Mouse (Mus musculus) granulocyte monocyte progenitor cell, adult 5-6 weeks (primary cell): ENCODE measurements at regions not wholly inside any gene's neighbourhood (a gene's known extent, or its start where the extent isn't known, plus 50 kb on each side); places are given as distances from the start of the nearest gene placed in this dataset.
A peak's percentile ranks its signal among the peaks of the same experiment; 100 is the strongest.

Experiments used
- ATAC-seq: replicated peaks from 2 replicates; pipeline ENCODE4 v1.8.0; 2016; ENCODE audit warnings: mild to moderate bottlenecking, moderate TSS enrichment, inconsistent platforms; ENCODE audit not compliant: poor library complexity, severe bottlenecking

DNA sequence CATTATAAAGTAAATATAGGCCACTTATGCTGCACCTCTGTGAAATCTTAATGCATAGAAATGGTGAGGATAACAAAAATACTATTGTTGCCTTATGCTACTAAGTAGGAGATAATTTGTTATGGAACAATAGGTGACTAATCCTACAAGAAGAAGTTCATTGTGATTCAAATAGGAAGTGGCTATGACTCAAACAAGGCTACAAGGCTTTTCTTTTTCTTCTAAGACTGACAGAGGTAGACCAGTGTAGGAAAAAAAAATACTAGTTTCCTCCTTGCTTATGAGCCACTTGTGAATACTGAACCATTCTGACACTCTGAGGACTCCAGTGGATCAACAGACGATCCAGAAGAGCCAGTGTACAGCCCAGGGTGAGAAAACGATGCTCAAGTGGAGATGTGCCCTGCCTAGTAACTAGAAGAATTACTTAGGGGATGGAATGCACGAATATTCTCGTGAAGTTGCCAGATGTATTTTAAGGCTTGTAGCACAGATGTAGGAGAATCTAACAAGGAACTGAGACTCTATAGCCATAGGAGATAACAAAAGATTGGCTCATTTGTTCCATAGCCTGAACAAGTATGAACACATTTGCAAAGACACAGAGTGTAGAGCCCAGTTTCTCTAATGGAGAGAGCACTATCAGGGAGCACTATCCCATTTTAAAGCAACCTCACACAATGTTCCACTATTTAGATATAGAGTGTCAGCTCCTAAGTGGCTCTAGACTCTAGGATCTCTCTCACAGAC lies 60.3 kb downstream of the Fzd1 start:
- no peak for ATAC-seq

DNA sequence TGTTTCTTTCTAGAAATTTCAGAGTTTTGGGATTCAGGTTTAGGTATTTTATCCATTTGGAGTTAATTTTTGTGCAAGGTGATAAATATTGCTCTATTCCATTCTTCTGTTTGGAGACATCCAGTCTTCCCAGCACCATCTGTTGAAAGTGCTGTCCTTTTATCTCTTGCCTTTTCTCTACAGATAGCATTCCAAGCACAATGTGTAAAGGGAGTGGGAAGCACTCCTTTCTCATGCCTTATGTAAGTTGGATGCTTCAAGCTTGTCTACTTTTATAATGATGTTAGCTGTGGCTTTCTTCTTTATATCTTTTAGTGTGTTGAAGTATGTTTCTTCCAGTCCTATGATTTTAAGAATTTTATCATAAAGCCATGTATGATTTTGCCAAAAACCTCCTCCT lies 61.1 kb downstream of the Fzd1 start:
- ATAC-seq: no peak

DNA sequence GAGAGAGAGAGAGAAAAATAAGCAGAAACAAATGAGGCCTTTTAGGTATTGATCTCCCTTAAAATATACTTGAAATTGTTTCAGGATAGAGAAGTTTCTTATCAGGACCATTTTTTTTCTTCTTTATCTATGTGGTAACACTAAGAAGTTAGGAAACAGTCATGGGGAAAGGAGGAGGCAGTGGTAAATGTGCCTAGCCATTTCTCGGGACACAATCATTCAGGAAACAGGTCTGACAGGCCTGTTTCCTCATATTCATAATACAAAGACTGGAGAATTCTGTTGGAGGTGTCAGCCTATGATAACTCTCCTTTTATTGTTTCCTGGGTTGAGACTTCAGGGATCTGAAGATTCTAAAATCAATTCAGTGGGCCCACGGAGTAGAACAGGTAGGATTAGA lies 68.7 kb downstream of the Fzd1 start:
- ATAC-seq: peak; percentile 52

DNA sequence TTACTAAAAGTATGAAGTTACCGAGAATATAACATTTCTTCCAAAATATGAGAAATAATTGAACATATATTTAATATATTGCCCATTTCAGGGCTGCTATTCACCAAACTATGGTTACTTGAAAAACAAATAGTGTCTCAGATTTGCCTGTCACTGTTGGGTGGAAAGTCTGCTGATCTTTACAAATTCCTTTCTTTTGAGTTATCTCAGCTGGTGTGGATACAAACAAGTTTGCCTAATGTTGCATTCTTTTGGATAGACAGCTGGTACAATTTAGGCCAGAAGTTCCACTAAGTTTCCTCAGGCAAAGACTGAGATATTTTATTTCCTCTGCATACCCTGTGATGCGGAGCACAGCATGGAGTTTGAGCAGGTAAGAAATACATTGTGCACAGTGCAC lies 82.5 kb downstream of the Fzd1 start:
- no peak for ATAC-seq

DNA sequence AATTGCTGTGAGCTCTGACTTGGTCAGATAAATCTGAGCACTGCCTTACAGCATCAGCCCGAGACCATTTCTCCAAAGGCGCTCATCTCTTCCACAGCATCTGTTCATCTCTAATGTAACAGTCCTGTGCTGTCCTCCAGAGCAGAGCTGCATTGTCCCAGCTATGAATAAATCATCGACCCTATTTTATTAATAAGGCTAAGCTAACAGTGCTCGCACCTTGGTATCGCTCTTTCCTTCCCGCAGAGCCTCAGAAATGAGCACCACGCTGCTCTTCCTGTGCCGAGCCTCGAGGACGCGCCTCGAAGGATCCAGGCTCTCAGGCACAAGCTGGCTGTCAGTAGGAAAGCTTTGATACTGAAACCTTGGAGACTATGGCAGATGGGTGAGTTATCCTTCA lies 91.5 kb downstream of the Fzd1 start:
- ATAC-seq: no peak

DNA sequence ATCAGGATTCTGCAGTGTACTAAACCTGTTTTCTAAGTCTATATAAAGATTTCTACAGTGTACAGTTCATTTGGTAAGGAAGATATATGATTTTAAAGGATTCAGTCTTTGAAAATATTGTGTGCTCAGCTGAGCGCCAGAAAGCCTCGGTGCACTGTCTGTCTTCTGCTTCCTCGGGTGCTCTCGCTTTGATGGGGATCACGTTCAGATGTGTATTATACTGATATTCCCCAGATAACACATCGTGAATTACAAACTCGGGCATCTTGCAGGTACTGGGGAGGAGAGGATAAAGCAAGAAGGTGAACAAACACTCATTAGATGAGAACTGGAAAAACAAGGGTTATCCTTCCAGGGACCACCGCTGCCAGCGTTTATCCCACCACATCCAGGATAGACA lies 91.9 kb downstream of the Fzd1 start:
- ATAC-seq: no peak

DNA sequence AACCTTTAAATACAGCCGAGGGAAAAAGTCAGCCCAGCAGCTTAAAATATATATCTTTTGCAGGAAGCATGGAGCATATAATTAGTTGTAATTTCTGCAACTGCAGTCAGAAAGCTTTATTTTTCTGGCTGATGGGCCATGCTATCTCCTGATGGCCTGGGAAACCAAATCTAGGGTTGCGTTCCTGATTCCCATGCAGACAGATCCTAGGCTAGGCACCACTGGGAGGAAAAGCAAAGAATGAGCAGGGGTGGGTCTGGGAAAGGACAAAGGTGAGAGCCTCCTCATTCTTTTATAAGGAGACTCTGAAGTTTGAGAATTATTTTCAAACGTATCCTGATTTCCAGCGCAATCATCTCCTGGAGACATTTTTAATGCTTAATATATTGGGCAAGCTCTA lies 92.9 kb downstream of the Fzd1 start:
- no peak for ATAC-seq

DNA sequence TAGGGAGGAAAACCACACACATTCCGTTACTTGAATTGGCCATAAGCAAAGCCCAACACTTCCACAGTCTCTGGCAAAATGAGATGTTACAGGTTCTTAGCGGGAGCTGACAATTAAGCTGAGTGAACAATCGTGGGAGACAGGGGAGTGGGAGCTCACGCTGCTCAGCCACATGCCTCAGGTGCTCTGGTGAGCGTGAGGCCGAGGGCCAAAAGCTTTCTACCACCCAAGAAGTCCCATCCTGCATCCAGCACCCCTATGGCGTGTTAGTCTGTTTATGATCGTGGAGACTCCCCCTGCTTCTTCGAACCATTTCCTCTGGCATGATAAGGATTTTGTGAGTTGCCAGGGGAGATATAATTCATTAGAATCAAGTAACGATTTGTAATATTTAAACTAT lies 93.3 kb downstream of the Fzd1 start:
- no peak for ATAC-seq

DNA sequence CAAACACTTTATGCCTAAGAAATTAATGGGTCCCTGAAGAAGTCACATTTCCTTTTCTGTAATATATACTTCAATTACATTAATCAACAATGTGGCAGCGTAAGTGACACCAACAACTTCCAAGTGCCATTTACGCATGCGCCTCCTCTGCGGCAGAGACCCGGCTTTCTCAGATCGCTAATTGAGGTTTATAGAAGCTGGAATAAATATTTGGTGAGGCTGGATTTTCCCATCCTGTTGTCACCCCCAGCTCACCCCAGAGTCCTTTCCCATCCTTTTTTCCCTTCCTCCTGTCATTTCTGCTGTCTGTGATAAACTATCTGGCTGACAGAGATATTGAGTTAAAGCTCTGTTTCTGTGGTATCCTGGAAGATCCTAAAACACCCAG lies 95.6 kb downstream of the Fzd1 start:
- no peak for ATAC-seq

DNA sequence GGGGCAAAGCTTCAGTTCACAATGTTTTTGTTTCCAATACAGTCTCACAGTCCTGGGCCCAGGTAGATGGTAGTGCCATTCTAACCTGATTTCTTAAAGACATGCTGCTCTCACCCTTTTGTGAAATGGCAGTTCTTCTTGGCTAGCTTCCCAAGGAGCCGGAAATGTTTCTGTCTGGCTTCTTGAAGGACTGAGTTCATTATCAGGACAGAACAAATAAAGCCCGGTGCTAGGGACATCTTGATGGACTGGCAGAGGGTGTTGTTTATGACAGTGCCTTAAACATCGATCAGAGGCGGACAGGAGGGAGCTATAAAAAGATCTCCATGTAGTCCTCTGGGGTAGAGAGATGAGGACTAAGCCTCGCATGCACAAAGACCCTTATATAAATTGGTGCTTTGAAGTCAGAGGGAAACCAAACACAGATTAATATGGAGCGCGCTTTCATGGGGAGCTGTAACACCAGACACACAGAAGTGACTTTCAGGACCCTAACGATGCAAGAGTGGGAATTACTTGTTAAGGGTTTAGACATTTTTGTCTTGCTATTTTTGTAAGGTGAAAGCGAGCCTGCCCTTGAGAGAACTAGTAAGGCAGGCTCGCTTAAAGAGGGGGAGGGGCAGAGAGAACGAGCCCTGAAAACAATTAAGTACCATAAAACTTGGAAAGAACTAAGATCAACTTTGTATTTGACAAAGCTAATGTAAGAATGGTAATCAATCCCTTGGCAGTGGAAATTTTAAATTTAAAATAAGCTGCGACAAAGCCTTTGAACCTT lies 96.2 kb downstream of the Fzd1 start:
- ATAC-seq: no peak

DNA sequence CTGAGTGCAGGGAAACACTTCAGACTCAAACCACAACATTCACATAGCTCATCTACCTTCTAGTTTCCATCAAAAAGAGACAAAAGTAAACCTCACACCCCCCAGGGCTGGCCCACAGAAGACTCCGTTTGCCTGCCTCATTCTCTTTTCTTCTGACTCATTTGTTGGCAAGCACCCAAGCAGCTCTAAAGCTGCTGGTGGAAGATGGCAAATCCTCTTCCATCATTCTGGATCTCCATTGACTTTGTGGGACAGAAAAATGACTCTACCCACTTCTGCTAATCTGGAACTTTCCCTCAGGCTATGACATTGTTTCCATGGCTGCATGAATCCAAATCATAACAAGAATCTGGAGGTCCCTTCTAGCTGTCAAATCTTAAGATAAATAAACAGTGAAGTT lies 99.9 kb downstream of the Fzd1 start:
- no peak for ATAC-seq

DNA sequence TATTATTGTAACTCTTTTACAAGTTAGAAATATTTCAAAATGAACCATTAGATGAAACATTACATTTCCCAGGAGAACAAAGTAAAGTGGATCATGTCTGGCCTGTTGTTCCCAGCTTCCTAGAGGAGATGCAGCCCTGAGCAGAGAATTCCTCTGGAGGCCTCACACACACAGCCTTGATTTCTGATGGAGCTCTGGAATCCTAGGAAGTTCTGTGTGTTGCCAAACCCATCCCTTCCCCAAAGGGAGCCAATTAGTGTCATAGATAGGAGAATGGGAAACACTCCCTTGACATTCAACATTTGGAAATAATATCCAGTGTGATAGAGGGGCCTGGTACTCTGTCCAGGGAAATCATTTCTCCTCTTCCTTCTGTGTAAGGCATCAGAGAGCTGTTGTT lies 103.6 kb downstream of the Fzd1 start:
- no peak for ATAC-seq

DNA sequence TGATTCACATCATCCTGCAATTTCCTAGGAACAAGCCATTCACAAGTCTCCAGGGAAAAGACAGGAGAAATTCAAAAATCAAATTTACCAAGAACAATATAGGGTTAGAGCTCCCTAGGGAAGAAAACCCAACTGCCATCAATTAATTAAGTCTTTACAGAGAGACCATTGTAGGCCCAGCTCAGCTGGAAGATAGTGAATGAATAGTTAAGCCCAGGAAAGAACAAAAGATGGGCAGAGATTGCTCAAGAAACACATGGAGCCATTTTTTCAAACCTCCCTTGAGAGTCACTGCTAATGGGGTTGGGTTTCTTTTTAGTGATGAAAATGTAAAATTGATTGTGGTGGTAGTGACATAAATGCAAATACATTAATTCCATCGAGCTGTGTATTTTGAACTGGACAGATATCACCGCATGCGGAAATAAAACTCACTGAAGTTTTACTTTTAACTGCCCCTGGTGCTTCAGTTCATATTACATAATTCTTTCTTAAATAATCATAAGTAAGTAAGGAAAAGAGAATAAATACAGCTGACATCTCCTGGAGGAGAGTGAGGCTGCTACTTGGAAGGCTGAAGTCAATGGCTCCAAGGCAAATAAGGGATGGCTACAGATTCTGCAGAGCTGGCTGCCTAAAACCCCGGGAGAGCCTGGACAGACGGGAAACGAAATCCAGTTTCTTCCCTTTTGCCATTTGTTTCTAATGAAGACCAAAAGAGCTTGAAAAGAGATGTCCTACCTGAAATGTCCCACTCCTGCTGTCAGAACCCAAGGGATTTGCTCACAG lies 106.5 kb downstream of the Fzd1 start:
- no peak for ATAC-seq

DNA sequence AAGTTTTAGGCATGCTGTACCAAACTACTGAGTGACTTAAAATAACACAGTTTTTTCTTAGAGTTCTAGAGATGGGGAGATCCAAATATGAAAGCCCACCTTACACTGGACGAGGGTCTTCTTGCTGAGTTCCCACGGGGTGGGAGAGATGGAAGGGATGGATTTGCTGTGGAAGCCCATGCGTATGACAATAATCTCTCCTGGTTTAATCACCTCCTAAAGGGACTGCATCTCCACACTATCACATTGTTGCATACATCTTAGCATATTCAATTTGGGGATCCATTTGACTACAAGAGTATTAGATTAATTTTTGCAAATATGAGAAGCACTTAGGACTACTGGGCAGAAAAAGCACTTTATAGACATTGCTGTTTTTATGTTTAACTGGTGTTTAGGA lies 107.1 kb downstream of the Fzd1 start:
- no peak for ATAC-seq

DNA sequence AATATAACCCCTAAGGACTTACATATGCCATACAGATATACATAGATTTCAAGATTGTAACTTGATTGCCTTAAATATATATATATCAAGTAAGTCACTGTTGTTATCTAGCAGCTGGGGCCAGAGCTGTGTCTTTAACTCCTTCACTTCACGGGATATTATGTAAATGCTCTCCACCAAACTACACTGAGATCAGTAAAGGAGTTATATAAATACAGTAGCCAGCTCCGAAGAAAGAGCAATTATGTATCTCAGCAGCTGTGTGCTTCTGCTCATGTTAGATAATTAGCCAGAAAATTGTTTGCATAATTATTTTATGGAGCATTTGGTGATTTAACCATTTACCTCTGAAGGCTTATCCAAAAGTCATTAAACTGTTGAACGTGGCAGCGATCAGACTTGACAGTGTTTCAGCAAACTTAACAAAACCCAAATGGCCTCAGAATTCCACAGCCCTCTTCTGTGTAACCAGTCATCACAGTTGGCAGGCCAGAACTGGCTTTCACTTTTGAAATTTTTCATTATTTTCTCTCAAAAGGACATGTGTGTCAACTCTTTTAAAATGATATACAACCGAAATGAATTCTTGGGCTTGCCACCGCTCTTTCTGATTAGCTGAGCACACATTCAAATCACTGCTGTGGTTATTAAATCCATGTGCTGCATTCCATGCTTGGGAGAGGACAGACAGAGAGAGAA lies 107.8 kb downstream of the Fzd1 start:
- ATAC-seq: no peak

DNA sequence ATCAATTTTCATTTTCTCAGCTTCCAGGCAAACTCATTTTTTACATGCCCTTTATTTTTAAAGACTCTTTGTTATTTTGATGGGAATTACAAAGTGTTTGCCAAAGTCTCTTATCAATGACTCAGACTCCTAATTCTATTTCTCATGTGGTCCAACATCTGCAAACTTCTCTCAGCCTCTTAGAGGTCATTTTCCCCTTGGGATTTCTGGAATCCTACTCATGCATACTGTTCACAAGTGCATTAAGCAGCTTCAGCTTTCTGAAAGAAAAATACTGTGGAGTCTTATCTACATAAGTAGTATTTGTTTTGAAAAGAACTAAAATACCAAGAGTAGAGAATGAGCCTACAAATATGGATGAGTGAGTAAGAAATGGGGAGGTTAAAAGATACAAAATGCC lies 116.8 kb downstream of the Fzd1 start:
- no peak for ATAC-seq

DNA sequence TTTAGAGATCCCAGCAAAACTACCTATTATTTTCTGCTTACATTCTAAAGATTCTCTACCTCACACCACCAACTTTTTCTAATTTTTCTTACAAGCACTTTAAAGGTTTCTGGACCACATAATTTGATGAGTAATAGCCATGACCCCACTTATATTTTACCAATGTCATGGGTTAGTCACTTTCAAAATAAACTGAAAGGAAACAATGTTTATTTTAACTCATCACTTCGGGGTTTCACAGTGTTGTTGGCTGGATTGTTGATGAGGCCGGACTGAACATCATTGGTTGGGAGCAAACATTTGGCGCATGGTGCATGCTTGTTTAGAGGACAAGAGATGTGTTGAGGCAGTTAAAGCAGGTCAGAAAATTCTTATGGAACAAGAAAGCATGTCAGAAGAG lies 124.1 kb downstream of the Fzd1 start:
- ATAC-seq: no peak

DNA sequence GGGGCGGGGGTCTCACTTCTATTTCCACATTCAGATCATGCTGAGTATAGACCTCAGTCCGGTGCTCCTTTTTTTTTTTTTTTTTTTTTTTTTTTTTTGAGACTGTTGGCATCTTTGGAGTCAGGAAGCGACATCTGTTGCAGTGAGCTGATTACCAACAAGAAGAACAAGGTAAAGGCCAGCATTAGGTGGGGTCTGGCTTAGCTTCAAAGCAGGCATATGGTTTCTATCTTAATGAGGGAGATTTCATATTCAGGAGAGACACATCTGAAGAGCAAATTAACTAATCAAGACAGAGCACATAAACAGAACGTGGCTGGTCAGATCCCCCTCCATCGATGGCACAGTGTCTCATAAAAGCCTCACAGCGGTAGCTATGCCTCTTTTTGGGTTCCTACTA lies 132.6 kb downstream of the Fzd1 start:
- no peak for ATAC-seq

DNA sequence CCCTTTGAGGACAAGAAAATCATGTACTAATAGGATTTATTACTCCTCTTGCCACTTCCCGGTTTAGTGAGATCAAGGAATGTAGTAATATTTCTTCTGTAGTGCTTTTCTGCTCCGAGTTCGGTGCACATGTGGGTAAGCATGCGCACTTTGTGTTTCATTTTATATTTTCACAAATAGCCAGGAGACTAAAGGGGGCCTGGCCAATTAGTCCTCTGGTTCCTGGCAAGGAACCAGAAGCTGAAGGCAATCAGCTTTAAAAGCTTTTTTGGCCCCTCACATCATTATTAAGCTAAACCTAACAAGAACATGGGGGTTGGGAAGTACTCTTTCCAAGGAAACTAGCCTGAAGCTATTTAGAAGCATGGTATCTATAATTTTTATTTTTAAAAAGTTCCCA lies 134.2 kb downstream of the Fzd1 start:
- no peak for ATAC-seq

DNA sequence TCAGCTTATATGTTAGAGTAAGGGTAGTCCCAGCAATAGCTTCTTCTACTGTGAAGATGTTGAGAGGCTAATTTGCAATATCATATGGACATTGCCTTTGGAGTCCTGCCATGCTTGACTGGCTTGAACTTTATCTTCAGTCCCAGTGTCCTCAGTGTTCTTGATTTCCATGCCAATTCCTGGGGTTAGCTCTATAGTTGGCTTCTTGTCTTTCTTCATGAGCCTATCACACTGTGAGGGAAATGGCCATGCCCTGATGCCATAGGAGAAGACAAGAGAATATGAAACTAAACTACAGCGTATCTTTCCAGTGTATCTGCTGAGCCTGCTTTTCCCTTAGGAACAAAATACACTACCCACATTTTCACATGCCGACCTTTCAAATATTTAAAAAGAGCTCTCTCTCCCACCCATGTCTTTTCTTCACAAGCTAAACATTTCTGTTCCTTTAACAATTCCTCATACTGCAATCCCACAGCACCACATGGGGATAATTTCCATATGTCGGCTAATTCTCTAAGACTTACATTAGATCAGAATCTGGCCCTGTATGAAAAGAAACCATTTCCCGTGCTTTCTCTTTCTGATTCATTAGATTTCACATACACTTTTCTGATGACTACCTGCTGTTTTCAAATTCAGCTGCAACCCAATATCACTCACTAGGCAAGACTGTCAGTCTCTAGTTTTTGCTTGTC lies 137.2 kb downstream of the Fzd1 start:
- no peak for ATAC-seq
